Mouse (Mus musculus) 3T3-L1 (cell line): Measurements from ENCODE around the gene Fbxl16.
"Not testable (repeated sequence)": the region's sequence is repeated elsewhere in the genome, so short reads cannot be mapped to it uniquely, and the experiment has no call there.

Experiments
- DNase-seq: peaks from one replicate; pipeline ENCODE4 v3.0.0-alpha.2; 2015; ENCODE audit warnings: low read depth, low spot score

Fbxl16 gene

DNA sequence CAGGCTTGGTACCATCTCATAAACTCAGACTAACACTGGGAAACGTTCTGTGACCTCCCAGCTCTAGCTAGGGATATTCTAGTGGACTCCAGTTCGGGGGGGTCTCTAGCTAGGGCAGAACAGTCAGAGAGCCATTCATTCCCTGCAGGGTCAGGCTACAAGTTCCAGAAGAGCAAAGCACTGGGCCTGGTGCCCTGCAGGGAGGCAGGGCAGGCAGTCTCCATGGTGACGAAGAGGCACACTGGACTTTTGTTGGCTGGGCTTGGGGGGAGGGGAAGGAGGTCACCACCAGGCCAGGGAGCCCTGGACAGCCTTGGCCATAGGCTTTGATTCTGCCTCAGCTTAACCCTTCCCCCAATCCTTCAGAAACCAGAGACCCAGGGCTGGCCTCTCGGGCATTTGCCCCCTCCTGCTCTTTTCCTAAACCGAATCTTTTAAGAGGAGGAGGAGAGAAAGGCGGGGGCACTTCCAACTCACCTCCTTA is 13.2 kb upstream of the Fbxl16 start, which contains the start of gene AC134908.4:
TSS of gene AC134908.4 (minus strand) at position 51 of the 484 bp plus-strand sequence.
- DNase-seq = peak; percentile 47

GRCm38 (mm10) chr17:25796211-25796771 is 12.6 kb upstream of the Fbxl16 start:
- DNase-seq = no peak

GRCm38 (mm10) chr17:25796951-25797369 is 11.9 kb upstream of the Fbxl16 start, which contains the start of gene Metrn:
Metrn (minus strand) TSS chr17:25797136.
- DNase-seq = peak; percentile 87

DNA sequence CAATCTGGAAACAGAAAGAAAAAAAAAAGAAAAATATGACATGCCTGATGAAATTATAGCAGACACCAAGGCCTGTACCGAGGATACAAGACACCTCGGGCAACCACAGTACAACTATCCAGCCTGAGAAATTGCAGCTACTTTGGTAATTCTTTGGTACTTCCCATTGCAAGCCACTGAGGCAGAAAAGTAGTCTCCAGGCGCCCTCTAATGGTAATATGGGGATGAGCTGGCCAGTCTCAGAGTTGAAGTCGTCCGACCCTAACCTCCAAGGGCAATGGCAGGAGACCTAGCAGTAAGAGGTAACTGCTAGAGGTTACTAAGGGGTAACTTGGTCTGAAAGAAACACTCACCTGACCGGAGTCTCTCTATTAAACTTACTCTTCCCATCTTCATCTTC is 7.9 kb upstream of the Fbxl16 start:
- DNase-seq = peak; percentile 89

- peak; percentile 92 for DNase-seq
These were observed 5.9 kb upstream of the Fbxl16 start for GRCm38 (mm10) chr17:25802825-25803517.

DNA sequence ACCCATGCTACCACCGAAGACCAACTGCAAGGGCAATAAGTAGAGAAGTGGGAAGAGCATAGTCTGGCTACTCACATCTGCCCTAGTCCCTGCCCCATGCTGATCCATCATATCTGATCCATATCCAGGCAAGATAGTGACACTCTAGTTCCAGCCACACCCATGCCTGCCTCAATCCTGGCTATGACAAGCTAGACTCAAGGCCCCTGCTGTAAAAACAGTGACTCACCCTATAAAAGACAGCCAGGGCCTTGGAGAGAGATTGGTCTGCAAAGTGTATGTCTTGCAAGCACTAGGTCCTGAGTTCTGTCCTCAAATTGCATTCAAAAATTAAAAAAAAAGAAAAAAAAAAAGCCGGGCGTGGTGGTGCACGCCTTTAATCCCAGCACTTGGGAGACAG is 2.4 kb upstream of the Fbxl16 start:
- DNase-seq = peak; percentile 69

- DNase-seq = not testable (repeated sequence)
These were observed 1.4 kb upstream of the Fbxl16 start for GRCm38 (mm10) chr17:25807452-25807851.

GRCm38 (mm10) chr17:25808028-25808427 is 857 bp upstream of the Fbxl16 start:
- DNase-seq = no peak

GRCm38 (mm10) chr17:25809606-25810340 is 888 bp downstream of the Fbxl16 start:
- DNase-seq = no peak

DNA sequence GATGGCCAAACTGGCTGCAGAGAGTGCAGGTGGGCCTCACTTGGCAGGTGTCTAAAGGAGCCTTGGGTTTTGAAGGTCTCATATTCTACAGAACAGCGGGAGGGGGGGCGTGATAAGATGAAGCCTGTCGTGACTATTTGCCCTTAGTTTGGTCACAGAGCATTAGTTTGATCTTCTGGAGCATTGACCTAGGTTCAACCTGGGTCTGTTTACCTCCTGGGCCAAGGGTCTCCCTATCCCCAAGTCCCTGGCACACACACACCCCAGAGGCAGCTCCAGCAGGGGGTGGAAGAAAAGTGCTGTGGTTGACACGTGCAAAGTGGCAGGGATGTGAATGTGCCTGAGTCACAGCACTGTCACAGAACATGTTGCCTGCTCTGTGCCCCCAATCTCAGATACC is 2.0 kb downstream of the Fbxl16 start:
- DNase-seq = no peak

DNA sequence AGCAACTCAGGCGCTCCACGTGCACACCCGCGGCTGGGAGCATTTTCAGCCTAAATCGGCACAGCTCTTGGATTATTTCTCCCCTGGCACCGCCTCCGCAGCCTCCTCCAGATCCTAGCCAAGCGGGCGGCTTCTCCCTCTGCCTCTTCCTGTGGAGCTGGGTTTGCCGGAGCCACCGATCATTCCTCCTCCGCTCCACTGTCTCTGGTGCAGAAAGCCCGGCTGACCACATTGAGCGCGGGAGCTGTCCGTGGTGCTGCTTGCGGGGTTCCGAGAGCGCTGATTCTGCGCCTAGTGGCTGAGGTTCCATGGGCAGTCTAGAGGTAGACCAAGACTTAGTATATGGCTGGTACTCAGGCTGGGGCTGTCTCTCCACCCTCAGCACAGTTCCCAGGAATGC is 4.6 kb downstream of the Fbxl16 start:
- DNase-seq = peak; percentile 75

DNA sequence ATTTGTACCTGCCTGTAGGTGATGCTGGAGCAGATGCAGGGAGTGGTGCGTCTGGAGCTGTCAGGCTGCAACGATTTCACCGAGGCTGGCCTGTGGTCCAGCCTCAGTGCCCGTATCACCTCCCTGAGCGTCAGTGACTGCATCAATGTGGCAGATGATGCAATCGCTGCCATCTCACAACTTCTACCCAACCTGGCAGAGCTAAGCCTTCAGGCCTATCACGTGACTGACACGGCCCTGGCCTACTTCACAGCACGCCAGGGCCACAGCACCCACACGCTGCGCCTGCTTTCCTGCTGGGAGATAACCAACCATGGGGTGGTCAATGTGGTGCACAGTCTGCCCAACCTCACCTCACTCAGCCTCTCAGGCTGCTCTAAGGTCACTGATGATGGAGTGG is 8.8 kb downstream of the Fbxl16 start:
- DNase-seq = no peak

DNA sequence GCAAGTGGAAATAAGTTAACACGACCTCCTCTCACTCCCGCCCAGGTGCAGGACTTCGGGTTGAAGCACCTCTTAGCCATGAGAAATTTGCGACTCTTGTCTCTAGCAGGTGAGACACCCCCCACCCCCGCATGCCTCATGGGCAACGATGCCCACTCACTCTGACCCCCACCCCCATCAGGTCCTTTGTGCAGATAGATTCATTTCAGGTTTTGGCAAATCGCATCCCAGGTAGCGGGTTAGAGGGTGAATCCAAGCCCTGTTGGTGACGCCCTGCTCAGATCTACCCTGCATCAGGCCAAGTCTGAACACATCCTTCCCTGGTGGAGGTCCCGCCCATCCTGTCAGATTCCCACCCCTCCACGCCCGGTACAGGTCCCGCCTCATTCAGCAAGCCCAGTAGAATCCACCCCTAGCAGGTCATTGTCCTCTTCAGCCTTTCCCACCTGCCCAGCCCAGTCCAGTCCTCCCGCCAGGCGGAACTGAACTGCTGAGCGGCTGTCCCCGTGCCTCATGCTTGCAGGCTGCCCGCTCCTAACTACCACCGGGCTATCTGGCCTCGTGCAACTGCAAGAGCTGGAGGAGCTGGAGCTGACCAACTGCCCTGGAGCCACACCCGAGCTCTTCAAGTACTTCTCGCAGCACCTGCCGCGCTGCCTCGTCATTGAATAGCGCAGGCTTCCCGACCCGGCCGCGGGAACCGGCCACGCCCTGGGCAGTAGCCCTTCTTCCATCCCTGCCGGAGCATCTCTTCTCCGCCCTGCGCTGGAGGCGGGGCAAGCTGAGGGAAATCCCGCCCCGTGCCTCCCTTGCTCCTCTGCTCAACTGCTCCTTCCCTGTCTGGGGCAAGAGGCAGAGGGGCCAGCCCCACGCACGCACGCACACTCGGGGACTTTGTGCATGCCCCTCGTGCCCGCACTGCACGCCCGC is 10.2 kb downstream of the Fbxl16 start:
- no peak for DNase-seq

DNA sequence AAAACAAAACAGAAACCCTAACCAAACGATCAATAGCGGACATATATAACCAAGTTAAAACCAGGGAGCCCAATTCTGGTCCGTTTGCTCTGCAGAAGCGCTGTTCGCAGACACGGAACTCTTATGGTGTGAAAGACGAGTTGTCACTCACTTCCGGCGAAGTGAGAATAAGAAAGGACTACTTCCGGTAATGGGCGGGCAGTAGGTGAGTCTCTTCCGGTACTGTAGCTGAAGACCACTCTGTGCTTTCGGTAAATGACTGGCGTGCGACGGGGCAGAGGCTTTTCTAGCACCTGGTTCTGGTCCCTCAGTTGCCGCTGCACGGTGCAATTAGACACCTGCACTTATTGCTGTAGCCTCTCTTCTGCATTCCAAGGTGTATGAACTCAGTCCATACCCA is 14.6 kb downstream of the Fbxl16 start, which contains the start of gene Wdr24:
TSS of gene Wdr24 (plus strand) at position 176 of the 400 bp plus-strand sequence.
- DNase-seq = peak; percentile 95

- no peak for DNase-seq
These were observed 15.7 kb downstream of the Fbxl16 start for GRCm38 (mm10) chr17:25824362-25825142.

DNA sequence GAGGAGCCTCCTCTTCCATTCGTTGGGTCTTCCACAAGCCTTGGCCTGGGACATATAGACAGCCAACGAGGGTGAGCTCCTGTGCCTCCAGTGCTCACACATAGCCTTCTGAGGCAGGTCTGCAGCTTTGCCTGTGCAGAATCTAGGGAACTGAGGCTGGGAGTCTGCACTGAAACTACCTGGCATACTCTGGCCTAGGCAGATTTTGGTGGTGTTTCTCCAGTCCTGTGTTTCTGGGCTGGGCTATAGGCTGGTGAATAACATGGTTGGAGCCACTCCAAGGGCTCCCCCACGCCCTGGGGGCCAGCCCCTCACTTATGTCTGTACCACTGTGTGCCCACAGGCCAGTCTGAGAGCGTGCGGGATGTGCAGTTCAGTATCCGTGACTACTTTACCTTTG is 16.4 kb downstream of the Fbxl16 start:
- DNase-seq = no peak

DNA sequence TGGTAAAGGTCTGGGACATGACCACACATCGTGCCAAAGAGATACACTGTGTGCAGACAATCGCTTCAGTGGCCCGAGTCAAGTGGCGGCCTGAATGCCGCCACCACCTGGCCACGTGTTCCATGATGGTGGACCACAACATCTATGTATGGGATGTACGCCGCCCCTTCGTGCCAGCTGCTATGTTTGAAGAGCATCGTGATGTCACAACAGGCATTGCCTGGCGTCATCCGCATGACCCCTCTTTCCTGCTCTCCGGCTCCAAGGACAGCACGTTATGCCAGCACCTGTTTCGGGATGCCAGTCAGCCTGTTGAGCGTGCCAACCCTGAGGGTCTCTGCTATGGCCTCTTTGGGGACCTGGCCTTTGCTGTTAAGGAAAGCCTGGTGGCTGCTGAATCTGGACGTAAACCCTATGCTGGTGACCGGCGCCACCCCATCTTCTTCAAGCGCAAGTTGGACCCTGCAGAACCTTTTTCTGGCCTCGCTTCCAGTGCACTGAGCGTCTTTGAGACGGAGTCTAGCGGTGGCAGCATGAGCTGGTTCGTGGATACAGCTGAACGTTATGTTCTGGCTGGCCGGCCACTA is 17.2 kb downstream of the Fbxl16 start:
- DNase-seq = no peak

DNA sequence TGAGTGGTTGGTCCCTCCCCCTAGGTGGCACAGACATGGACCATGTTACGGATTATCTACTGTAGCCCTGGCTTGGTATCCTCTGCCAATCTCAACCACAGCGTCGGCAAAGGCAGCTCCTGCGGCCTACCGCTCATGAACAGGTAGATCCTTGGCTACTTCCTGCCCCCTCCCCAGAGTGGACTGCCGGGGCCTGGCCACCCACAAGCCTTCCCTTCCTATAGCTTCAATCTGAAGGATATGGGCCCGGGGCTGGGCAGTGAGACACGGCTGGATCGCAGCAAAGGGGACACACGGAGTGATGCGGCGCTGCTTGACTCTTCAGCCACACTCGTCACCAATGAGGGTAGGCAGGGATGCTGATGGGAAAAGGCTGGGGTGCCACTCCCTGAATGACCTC is 18.1 kb downstream of the Fbxl16 start:
- no peak for DNase-seq

GRCm38 (mm10) chr17:25827546-25828222 is 18.8 kb downstream of the Fbxl16 start:
- no peak for DNase-seq

DNA sequence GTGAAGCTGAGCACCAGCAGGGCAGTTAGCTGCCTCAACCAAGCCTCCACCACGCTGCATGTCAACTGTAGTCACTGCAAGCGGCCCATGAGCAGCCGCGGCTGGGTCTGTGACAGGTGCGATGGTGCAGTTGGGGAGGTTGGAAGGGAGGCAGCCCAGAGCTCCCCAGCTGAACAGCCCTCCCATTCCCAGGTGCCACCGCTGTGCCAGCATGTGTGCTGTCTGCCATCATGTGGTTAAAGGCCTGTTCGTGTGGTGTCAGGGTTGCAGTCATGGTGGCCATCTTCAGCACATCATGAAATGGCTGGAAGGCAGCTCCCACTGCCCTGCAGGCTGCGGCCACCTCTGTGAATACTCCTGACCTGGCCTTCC is 19.3 kb downstream of the Fbxl16 start:
- no peak for DNase-seq
